Mouse (Mus musculus) small intestine, adult 2 months (tissue): ENCODE results near the gene Mcm10.

Experiments used
- CTCF ChIP-seq: fragments of 200-500 bp; IDR thresholded peaks from 2 replicates; pipeline ENCODE4 v1.5.1; 2012; ENCODE audit warnings: low read depth, mild to moderate bottlenecking, control low read depth, inconsistent platforms, low read length, moderate library complexity, mixed read lengths; ENCODE audit not compliant: insufficient replicate concordance, insufficient read length; ENCODE audit errors: extremely low read depth
- POLR2A ChIP-seq: fragments of 200-500 bp; IDR thresholded peaks from 2 replicates; pipeline ENCODE4 v1.6.1; 2012; ENCODE audit warnings: low read depth, mild to moderate bottlenecking, control low read depth, inconsistent platforms, low read length, moderate library complexity

- no peak for TF ChIP-seq CTCF
- no peak for TF ChIP-seq POLR2A
Measured at GRCm38 (mm10) chr2:5059997-5060396, 47.4 kb upstream of the Mcm10 start.
